Mouse (Mus musculus): ENCODE data around the gene Mybphl.

Gene Mybphl

GRCm38 (mm10) chr3:108364270-108364995, at the start of gene Mybphl:
Mybphl (plus strand) TSS chr3:108364911.
- no peak for DNase-seq

GRCm38 (mm10) chr3:108318517-108318916, 46.2 kb upstream of the Mybphl start:
- no peak for DNase-seq

GRCm38 (mm10) chr3:108321671-108322070, 43.0 kb upstream of the Mybphl start:
- DNase-seq: no peak

- DNase-seq: no peak
These were observed 42.6 kb upstream of the Mybphl start for GRCm38 (mm10) chr3:108322136-108322535.

GRCm38 (mm10) chr3:108322962-108323361, 41.7 kb upstream of the Mybphl start:
- no peak for DNase-seq

- DNase-seq: no peak
These were observed 39.9 kb upstream of the Mybphl start for GRCm38 (mm10) chr3:108324837-108325236.

GRCm38 (mm10) chr3:108325521-108325920, 39.2 kb upstream of the Mybphl start:
- no peak for DNase-seq

- DNase-seq: no peak
These were observed 37.4 kb upstream of the Mybphl start for GRCm38 (mm10) chr3:108327275-108327674.

GRCm38 (mm10) chr3:108327916-108328315, 36.8 kb upstream of the Mybphl start:
- DNase-seq: no peak

- no peak for DNase-seq
These were observed 36.3 kb upstream of the Mybphl start for GRCm38 (mm10) chr3:108328441-108328841.

GRCm38 (mm10) chr3:108330812-108331211, 33.9 kb upstream of the Mybphl start:
- no peak for DNase-seq

GRCm38 (mm10) chr3:108336878-108337277, 27.8 kb upstream of the Mybphl start:
- no peak for DNase-seq

GRCm38 (mm10) chr3:108341040-108341439, 23.7 kb upstream of the Mybphl start:
- DNase-seq: no peak

- DNase-seq: no peak
These were observed 22.5 kb upstream of the Mybphl start for GRCm38 (mm10) chr3:108342185-108342584.

GRCm38 (mm10) chr3:108345855-108346254, 18.9 kb upstream of the Mybphl start:
- no peak for DNase-seq

GRCm38 (mm10) chr3:108348376-108348775, 16.3 kb upstream of the Mybphl start:
- no peak for DNase-seq

- DNase-seq: no peak
These were observed 9.5 kb upstream of the Mybphl start for GRCm38 (mm10) chr3:108355245-108355644.

- DNase-seq: no peak
These were observed 7.7 kb upstream of the Mybphl start for GRCm38 (mm10) chr3:108357051-108357450.

GRCm38 (mm10) chr3:108358445-108358844, 6.3 kb upstream of the Mybphl start:
- DNase-seq: no peak

GRCm38 (mm10) chr3:108360894-108361293, 3.8 kb upstream of the Mybphl start:
- DNase-seq: no peak

- DNase-seq: no peak
These were observed 1.1 kb upstream of the Mybphl start for GRCm38 (mm10) chr3:108363626-108364025.

- DNase-seq: no peak
These were observed 2.5 kb downstream of the Mybphl start for GRCm38 (mm10) chr3:108367173-108367572.

GRCm38 (mm10) chr3:108367828-108368227, 3.1 kb downstream of the Mybphl start:
- DNase-seq: no peak

- no peak for DNase-seq
These were observed 4.0 kb downstream of the Mybphl start for GRCm38 (mm10) chr3:108368721-108369120.

- DNase-seq: no peak
These were observed 7.6 kb downstream of the Mybphl start for GRCm38 (mm10) chr3:108372274-108372673.
